Mouse (Mus musculus): ENCODE data around the gene Saysd1.
"Not testable (repeated sequence)": the region's sequence is repeated elsewhere in the genome, so short reads cannot be mapped to it uniquely, and the experiment has no call there.

The Saysd1 gene

DNA sequence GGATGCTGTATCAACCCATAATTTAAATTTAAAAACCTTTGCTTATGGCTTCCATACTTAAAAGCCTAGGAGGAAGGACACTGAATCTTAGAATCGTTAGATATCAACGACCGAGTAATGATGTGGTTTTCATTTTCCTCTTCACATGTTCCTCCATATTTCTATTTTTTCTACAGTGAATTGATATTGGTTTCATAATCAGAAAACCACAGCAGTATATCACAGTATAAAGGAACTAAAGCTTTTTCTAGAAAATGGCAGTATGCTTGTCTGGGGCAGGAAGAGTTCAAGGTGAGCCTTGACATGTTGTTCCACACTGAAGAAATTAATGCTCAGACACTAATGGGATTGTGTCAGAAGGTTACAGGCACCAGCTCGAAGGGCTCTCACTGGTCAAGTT is 97.4 kb downstream of the Saysd1 start:
- no peak for DNase-seq (ENCODE audit: low spot score in 2 of 2)

DNA sequence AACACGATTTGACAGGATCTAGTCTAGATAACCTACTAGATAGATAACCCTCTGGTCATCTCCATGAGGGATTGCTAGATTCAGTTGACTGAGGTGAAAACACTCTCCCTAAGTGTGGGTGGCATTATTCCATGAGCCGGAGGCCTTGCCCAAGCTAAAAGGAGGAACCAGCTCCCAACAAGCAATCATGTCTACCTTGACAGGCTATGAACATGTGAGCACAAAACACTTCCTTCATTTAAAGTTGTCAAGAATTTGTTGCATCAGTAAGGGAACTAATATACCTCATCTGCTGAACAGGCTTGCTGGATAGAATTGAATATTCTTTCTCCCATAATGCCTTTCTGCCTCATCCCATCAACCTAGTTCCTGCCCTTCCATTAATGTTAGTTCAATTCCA is 98.5 kb downstream of the Saysd1 start:
- no peak for DNase-seq (ENCODE audit: low spot score in 2 of 2)

DNA sequence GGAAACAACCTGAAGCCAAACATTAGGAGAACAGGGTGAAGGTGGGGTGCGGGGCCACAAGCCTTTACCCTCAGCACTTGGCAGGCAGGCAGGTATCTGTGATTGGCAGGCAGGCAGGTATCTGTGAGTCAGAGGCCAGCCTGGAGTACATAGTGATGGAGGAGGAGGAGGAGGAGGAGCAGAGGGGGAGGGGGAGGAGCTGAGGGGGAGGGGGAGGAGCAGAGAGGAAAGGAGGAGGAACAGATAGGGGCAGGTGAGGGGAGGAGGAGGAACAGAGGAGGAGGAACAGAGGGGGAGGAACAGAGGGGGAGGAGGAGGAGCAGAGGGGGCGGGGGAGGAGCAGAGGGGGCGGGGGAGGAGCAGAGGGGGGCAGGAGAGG is 105.6 kb downstream of the Saysd1 start:
- DNase-seq (ENCODE audit: low spot score in 2 of 2): no peak

DNA sequence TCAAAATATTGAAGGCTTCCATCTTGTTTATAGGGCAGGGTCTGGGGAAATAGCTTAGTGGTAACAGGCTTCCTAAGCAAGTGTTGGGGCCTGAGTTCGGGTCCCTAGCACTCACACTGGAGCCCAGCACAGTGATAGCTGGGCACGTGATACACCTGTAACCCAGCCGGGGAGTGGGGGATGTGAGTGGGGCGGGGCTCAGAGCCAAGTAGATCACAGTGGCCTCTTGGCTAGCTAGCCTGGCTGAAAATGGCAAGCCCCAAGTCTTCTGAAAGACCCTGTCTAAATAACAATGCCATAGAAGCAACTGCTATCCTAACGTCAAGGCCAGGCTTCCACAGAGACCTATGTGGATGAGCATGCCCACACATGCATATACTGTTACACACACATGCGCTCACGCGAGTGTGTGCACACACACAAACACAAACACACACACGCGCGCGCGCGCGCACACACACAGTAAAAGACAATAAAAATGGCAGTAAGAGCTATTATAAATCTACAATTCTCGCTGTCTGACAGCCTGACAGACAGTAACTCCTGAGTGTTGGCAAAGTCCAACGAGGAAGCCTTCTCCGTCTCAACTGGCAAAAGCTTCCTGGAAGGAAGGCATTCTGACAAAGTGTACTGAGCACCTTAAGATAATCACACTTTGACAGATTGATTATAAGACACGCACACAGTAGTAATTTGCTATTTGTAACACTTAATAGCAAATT is 106.2 kb downstream of the Saysd1 start:
- no peak for DNase-seq (ENCODE audit: low spot score in 2 of 2)

DNA sequence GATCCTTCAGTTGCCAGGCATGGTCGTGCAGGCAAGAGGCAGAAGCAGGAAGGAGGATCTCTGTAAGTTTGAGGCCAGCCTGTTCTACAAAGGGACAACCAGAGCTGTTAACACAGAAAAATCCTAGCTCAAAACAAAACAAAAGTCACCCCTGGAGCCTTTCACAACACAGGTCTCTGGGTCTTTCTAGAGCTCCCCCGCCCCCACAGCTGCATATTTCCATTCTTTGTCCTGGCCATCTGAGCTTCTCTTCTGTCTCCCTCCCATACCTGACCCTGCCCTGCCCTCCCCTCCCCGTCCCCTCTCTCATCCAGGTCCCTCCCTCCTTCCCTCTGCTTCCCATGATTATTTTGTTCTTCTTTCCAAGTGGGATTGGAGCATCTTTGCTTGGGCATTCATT is 108.7 kb downstream of the Saysd1 start:
- DNase-seq (ENCODE audit: low spot score in 2 of 2): no peak

DNA sequence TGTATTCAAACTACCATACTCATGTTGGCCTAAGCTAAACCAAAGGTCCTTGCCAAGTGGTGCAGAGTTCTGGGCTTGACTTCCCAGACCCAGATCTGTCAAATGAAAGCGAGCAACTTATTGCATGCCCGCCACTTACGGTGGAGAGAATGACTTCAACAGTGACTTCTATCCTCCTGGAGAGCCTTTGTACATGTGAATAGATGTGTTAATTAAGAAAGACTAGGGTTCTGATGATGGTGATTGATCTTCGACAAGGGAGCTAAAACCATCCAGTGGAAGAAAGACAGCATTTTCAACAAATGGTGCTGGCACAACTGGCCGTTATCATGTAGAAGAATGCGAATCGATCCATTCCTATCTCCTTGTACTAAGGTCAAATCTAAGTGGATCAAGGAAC is 110.9 kb downstream of the Saysd1 start:
- not testable (repeated sequence) for DNase-seq (ENCODE audit: low spot score in 2 of 2)

Data from urinary bladder, adult 18-20 months (tissue).